Mouse (Mus musculus): ENCODE results near the gene Chrng.

The Chrng gene

GRCm38 (mm10) chr1:87255173-87255572, 50.7 kb downstream of the Chrng start:
- DNase-seq = no peak

- peak; percentile 35 for DNase-seq
Measured at GRCm38 (mm10) chr1:87257691-87258090, 53.2 kb downstream of the Chrng start.

- peak; percentile 62 for DNase-seq
Measured at GRCm38 (mm10) chr1:87258484-87258883, 54.0 kb downstream of the Chrng start.

GRCm38 (mm10) chr1:87259316-87259715, 54.9 kb downstream of the Chrng start:
- DNase-seq = no peak
